Mouse (Mus musculus) adrenal gland, adult 18-20 months (tissue): Measurements from ENCODE around the gene Cutc. TPM values are rescaled to one million over a fixed set of nuclear protein-coding genes. Genes with fewer than 3 reads are reported as not detected.

Source experiments
- DNase-seq, 2 experiments: peaks; one replicate each; pipeline ENCODE4 v3.0.0; 2021 to 2022; ENCODE audit warnings: low spot score in 2 of 2
- total RNA-seq, 2 experiments: library from RNA; stranded (reverse); gene quantifications; 1 replicate in 1 of 2; 2 replicates in 1 of 2; pipeline ENCODE4 v1.2.3; 2021

Gene Cutc
- total RNA-seq, 2 experiments from 2014 or later, result 7.2 to 8.2 TPM

DNA sequence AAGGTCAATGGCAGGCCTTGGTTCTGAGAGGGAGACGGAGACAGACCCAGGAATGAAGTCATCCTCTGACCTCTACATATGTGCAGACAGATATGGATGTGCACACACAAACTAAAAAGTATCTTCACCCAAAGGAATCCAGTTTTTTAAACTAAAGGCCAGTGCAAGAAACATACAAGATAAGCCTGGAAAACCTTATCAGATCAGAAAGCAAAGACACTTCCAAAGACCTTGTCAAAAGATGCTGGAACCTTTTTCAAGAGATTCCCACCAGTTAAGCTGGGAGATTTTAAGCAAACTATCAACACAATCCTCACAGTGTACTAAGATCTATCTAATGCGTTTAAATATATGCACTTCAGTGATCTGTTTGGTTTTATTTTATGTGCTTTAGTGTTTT is 2.8 kb upstream of the Cutc start:
- no peak for DNase-seq

DNA sequence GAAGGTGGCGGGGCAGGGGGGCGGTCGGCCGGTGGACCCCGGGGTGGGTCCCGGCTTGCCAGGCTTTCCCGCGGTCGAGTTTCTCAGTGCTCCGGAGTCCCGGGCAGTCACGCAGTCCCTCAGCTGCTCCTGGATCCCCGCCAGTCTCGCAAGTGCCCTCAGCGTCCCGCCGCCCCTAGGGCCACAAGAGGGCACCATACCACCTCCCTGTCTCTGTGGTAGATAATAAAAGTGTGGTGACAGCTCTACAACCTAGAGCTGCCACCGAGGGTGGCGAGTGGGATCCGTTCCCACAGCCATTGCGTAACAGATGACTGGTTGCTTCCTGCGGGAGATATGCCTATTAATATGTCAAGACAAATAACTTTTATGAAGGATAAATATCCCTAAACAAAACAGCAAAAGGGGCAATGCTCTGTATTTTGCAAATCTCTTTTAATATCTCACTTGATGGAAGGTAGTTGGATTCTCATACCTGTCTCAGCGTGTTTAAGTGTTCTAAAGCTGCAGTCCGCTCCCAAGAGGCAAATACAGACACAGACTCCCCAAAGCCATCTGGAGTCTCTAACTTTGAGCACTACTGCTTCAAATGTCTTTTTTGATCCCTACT is 535 bp downstream of the Cutc start:
- DNase-seq, result peak; percentile 90 to 91

DNA sequence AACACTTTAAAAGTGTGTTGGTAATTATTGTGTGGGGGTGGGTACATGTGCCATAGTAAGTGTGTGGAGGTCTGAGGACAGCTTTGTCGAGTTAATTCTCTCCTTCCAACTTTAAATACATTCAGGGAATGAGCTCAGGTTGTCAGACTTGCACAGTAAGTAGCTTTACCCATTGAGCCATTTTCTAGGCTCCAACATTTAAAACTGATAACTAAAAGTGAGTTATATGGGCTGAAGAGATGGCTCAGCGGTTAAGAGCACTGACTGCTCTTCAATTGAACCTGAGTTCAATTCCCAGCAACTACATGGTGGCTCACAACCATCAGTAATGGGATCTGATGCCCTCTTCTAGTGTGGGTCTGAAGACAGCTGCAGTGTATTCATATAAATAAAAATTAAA is 1.4 kb downstream of the Cutc start:
- no peak for DNase-seq

DNA sequence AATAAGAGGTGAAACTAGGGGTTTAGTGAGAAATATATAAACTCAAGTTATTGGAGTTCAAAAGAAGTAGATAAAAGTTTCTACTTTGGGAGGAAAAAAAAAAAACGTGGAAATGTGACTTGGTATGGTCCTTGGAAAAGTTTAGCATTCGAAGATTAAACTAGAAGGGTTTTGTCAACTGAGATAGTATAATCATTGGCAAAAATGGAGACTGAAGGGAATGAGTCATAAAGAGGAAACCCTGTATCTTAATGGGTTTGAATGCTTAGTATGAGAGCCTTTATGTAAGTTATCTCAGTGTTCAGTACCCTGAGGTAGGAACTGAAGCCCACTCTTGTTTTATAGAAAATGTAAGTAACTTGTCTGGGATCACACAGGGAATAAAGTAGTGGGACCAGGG is 2.1 kb downstream of the Cutc start:
- no peak for DNase-seq

DNA sequence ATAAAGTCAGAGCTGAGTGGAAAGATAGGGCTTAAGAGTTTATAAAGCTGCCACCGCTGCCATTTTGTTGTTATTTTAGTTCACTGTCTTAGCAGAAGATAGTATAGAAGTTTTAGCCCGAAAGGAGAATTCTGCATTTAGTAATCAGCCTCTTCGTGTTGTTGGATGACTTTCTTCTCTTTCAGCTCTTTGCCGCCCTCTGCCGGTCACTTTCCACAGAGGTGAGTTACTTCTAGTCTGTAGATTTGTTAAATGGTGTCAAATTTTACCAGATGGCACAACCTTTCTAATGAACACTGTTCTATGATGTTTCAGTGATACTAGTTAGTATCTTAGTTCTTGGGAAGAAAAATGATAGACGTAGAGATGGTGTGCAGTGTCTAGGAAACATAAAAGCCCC is 7.7 kb downstream of the Cutc start:
- peak; percentile 61 to 75 for DNase-seq

DNA sequence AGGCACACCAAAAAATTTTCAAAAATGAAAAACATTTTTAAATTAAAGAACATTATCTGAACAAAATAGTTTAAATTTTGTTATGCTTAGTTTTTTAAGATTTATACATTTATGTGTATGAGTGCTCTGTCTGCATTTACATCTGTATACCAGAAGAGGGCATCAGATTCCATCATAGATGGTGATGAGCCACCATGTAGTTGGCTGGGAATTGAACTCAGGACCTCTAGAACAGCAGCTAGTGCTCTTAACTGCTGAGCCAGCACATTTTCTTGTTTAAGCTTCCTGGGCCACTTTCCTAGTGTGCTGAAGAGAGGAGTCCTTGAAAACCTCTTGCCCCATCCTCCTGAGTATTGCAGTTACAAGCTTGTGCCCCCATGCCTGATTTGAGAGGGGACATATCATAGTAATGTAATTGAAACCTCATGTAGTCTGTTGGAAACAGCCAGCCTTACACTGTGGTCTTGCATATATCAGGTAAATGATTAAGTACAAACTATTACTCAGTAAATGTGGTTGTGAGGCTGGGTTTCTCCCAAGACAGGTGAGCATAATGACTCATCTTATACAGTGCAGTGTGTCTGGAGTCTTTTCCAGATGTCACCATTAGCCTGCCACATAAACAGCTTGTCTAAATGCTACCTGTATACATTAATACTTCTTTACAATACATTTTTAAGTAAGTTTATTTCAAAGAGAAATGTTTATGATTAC is 8.9 kb downstream of the Cutc start:
- DNase-seq, result no peak

DNA sequence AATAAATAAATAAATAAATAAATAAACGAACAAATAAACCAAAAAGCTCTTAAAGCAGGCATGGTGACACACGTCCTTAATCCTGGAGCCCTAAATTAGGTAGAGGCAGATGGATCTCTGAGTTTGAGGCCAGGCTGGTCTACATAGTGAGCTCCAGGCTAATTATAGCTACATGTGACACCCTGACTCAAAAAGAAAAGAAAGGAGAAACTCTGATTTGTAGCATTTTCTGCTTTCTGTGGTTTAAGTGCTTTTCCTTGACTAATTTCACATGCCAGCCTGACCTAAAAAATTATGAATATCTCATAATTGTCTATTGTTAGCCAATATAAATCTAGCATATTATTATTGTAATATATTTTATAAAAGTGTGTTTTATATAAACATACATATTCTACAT is 9.6 kb downstream of the Cutc start:
- no peak for DNase-seq

DNA sequence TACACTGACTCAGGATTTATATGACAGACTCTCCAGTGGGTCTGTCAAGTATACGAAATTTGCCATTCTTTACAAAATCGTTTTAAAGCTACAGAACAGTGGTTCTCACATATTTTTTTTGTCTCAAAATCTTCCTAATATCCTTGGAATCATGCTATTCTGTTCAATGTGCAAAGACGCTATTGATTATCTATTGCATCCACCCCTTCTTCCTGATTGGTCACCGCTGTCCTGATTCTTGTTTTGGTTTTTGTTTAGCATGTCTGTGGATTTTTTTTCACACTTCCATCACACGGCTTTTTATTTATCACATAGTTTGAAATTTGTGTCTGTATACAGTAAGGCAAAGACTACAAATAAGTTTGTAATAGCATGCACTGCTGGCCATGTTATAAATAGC is 13.7 kb downstream of the Cutc start:
- no peak for DNase-seq

DNA sequence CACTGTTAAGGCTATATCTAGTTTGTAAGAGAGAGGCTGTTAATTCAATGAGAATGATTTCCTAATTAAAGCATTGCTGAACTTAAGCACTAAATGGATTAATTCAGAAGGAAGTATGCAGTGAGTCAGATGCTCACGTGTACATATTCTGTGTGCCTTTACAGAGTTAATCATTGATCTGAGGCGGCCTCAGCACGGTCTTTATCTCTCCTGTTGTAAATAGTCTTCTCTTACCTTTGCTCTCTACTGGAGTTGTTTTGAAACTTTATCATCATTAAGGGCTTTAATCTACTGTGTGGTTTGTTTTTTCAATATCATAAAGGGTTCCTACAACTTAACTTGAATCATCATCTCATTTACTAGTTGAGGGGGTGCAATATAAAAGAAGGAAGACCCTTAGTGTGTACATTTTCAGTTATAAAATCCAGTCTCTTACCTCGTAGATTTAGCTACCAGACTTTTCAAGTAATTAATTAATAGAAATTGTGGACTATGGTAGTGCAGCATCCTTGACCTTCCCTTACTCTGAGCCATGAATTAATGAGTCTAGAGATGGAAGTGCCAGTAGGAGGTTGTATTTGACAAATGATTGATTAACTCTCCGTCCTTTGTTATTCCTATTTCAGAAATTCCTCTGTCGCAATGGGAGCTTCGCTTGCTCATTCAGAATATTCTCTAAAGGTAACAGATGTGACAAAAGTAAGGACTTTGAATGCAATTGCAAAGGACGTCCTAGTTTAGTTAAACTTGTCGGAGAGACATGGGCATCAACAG is 14.9 kb downstream of the Cutc start:
- DNase-seq, result no peak

DNA sequence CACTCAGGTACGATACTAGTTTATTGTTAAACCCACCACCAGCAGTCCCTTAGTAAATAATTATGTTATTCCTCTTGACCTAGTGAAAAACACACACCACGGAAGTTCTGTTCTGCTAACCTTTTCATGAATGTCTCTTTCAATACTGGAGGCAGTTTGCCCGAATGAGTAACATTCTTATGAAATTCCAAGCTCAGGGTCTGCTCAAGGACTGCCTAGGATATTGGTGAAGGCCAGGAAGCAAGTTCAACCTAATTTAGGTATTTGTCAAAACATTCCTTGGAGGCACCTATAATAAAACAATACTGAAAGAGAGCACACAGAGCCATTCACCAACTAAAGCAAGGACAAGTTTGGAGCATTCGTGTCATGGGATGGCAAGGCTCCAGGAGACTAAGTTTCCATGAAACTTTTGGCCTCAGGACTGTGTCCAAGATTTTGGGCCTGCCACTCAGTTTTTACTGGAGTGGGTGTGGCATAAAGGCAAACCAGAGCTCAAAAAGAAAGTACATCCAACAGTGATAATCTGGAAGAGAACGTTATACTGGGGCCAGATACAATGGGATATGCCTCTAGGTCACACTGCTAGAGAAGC is 16.7 kb downstream of the Cutc start:
- DNase-seq, result no peak

DNA sequence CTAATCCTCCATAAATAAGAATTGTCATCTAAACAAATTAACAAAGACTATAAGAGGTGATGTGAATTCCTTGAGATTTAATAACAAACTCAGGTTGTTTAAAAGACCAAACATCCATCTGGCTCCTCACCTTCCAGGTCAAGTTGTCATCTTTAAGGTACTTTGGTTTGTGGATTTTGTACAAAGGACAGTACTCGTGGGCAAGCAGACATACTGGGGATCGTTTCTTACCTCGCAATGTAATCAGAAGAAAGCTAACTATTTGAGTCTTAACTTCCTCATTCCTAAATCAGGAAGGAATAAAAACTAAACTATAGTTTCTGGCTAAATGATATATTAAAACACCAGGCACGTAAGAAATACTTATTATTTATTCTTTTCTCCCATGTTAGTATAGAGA is 17.8 kb downstream of the Cutc start:
- no peak for DNase-seq

DNA sequence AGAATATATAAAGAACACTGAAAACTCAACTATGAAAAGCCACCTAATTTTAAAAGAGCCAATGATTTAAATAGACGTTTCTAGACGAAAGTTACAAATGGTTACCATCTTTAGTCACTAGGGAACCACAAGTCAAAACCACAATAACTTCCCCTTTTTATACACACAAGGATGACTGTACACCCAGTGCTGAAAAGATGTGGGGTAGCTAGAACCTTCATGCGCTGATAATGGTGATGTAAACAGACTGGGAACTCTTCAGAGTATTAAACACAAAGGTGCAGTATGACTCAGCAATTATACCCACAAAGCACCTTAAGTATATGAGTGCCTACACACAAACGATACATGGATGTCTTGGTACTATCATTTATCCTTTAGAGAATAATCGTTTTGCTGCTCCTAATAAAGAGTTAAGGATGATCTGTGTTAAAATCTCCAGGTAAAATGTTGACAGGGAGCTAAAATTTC is 18.7 kb downstream of the Cutc start:
- no peak for DNase-seq

DNA sequence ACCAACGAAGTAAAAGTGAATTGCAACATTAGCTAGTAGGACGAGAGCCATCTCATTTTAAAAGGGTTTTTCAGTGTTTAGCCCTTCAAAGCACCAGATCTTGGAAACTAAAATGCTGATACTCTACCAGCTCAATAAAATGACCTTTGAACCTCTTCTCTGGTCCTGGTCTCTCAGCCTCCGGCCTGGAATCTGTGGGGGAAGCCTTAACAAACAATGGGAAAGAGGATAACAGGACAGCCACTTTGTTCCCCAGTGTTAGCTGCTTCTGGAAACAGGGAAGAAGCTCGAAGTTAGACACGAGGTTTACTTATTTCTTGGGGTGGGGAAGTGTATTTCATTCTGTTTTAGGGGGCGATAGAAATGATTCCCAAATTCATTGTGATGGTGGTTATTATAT is 19.5 kb downstream of the Cutc start:
- no peak for DNase-seq

DNA sequence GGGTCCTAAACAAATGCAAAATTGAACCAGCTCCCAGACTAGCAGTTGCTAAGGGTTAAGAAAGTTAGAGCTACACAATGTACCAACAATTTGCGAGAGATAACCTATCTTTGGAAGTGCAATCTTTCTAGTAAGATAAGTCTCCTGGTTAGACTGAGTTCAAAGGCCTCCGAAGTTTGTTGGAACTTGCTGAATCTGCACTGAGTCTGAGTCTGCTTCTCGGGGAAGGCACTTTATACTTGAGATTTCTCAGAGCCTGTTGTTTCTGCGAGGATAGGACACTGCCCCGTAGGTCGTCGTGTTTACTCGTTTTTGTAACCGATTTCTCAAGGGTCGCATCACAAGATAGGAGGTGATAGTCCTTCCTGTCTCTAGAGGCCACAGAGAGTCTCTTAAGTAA is 22.6 kb downstream of the Cutc start:
- DNase-seq, result no peak

DNA sequence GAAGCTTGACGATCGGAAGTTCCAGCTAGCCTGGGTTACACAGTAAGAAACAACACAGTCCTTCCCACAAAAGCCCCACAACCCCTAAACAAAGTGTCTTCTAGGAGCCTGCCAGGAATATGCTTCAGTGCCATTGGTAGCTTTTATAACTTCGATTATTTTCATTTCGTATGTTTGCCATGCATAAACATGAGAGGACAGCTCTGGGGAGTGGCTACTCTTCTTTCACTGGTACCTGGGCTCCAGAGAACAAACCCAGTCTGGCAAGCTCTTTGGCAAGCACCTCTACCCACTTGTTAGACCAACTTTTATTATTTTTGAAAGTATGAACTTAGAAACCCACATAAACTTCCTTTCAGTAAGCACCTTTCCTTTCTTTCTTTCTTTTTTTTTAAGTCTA is 23.8 kb downstream of the Cutc start:
- no peak for DNase-seq

DNA sequence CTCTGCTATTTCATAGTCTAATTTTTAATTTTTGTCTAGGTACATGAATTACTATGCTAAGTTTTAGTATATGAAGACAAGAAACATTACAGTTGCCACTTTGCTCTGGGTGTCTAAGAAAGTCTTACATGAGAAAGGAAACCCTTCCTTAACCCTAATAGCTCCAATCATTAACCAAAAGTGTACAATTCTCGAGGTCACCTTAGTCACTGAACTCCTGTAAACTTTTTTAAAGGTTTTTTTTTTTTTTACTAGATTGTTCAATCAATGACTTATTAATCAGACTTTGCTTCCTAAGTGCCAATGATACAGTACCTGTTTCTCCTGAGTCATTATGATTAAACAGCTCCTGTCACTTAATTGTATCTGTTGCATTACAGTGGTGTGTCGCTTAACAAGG is 24.5 kb downstream of the Cutc start:
- no peak for DNase-seq

DNA sequence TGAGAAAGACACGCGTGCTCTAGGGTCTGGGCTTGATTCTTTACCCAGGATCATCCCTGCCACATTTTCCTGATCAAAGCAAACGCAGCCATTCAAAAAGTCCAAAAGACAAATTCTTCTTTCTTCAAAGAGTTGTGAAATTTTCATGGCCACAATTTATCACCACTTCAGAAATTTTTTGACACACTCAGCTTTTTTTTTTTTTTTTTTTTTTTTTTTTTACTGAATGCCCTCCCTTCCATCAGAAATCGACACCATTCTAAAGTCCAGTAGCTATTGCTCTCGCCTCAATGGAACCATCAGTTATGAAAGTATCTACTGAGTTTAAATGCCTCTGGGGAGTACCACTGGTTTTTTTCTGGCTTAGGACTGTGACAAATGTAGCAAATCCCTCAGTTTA is 27.6 kb downstream of the Cutc start:
- no peak for DNase-seq

DNA sequence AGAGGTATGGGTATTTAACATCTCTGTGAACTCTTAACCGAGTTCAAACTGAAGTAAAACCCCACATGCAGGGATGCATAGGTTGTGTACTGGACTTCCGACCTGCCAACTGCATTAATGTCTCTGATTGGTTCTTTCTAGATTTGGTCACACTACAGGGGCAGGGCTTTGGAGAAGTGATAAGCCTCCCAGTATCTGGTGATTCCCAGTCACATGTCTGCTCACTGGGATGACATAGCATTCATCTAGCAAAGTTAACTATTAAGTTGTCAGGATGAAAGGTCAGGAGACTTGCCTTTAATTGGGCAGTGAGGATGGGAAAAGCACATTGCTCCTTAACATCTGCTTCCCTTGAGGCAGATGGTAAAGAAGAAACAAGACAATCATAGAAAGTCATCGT is 29.2 kb downstream of the Cutc start, which contains the start of gene Abcc2:
Gene Abcc2 (plus strand): TSS at position 213 of the 400 bp plus-strand sequence.
- DNase-seq, result no peak

DNA sequence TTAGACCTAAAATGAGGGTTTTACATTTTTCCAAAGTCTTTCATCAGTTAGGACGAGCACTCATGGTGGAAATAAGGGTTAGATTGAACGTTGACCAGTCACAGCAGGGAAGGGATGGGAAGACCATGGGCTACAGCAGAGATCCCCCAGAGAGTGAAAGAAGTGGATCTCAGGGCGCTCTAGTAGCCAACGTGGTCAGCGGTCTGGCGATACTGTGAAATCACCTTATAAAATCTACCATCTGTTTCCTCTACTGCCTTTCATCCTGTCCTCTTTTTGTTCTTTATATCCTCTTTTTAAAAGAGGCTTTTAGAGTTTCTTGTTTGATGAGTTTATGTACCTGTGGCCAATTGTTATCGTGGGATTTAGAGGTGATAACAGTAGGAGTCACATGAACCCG is 32.0 kb downstream of the Cutc start:
- DNase-seq, result no peak

DNA sequence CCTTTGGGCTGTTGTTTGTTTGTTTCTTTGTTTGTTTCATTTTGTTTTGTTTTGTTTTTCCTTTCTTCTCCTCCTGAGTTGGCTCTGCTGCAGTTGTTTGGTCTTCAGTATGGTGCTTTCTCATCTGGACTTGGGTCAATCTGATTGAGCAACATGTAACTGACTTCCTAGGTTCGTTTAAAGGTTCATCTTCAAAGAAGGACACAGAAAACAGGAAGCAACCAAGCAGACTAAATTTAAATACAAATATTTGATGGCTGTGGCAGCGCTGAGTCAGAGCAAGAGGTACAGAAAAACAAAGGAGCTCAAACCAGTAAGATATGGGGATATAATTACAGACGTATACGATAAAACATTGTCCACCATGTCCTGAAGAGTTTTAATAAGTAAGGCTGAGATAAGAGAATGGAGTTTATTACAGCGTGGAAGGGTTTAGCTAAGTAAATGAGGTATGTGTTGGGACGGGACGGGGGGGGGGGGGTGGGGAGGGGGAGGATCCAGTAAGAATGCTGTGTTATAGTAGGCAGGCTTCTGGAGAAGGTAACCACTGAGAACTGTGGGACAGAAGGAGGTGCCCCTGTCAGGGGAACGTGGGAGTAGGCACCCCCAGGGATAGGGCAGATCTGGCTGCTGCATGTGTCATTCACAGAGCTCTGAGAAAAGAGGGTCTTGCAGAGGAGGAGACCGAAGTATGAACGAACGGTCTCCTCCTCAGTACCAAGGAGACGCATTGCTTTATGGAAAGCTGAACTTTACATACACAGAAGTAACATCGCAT is 33.6 kb downstream of the Cutc start:
- no peak for DNase-seq

DNA sequence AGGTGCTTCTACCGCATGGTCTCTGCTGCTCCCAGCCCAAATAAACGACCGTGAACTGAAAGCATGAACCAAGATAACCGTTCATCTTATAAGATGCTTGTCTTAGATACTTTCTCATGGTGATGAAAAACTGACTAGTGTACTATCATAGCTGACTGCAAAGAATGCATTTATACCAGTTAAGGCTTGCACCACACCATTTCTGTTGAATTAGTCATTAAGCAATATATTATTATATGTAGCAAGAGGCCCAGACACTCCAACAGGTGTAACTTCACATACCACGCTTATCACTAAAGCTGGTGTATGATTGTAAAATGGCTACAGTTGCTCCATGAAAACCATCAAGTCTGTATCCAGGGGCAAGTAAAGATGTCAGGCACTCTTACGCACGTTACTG is 37.0 kb downstream of the Cutc start:
- no peak for DNase-seq
